Mouse (Mus musculus) embryonic facial prominence, embryonic 12.5 days (tissue): ENCODE data around the gene Ppef2. TPM values are rescaled to one million over a fixed set of nuclear protein-coding genes. Genes with fewer than 3 reads are reported as not detected.

Experiments
- polyA plus RNA-seq: library from polyadenylated mRNA; unstranded; fragments of >200 nt; fragmentation: Nextera tagmentation; extraction: Ambion mirVana; gene quantifications from 2 replicates; pipeline ENCODE4 v1.2.1, GENCODE M21; 2016

The Ppef2 gene
- polyA plus RNA-seq, 1 experiment from 2014 or later = 0.26 TPM

Other genes with a start within 250 kb of the Ppef2 start
- gene Cdkl2, start 212.4 kb downstream of the Ppef2 start, polyA plus RNA-seq = 0.91 and 1.0 TPM in 2 replicates
- 218 and 225 TPM in 2 replicates for gene G3bp2, start 172.6 kb downstream of the Ppef2 start, polyA plus RNA-seq
- 45.7 and 49.3 TPM in 2 replicates for gene Uso1, start 118.3 kb downstream of the Ppef2 start, polyA plus RNA-seq
- gene U90926, start 40.9 kb downstream of the Ppef2 start, polyA plus RNA-seq = not detected in 2 replicates
- gene Naaa, start 21.9 kb upstream of the Ppef2 start, polyA plus RNA-seq = 5.7 TPM in 2 replicates
- 42.6 and 44.7 TPM in 2 replicates for gene Sdad1, start 54.2 kb upstream of the Ppef2 start, polyA plus RNA-seq
- not detected in 2 replicates for gene Cxcl9, start 71.8 kb upstream of the Ppef2 start, polyA plus RNA-seq
- 2.9 and 4.2 TPM in 2 replicates for gene Art3, start 75.5 kb upstream of the Ppef2 start, polyA plus RNA-seq
- gene Cxcl10, start 92.6 kb upstream of the Ppef2 start, polyA plus RNA-seq = 0.29 and 0.34 TPM in 2 replicates
- gene Nup54, start 178.9 kb upstream of the Ppef2 start, polyA plus RNA-seq = 57.0 and 61.1 TPM in 2 replicates